Mouse (Mus musculus) lung, postnatal 0 days (tissue): ENCODE measurements around the gene Phf12. TPM values are rescaled to one million over a fixed set of nuclear protein-coding genes. Genes with fewer than 3 reads are reported as not detected.
"Not testable (repeated sequence)": the region's sequence is repeated elsewhere in the genome, so short reads cannot be mapped to it uniquely, and the experiment has no call there.

ENCODE experiments used
- ATAC-seq: fragments of 200-750 bp; cut with Nextera tagmentation; 2 replicates; pipeline ENCODE4 v1.8.0; 2017; ENCODE audit warnings: moderate library complexity
- DNase-seq: peaks from one replicate; pipeline ENCODE4 v3.0.0-alpha.2; 2016; ENCODE audit warnings: low spot score
- H3K27ac ChIP-seq: fragments of 300-500 bp; sonication (generic); 2 replicates; pipeline ENCODE4 v1.5.1; 2014; ENCODE audit warnings: antibody characterized with exemption, mild to moderate bottlenecking, low read length, mixed read lengths
- H3K27me3 ChIP-seq: fragments of 300-500 bp; sonication (generic); replicated peaks from 2 replicates; pipeline ENCODE4 v1.6.1; 2014; ENCODE audit warnings: low read length, mixed read lengths; ENCODE audit not compliant: insufficient read depth
- H3K36me3 ChIP-seq: fragments of 300-500 bp; sonication (generic); 2 replicates; pipeline ENCODE4 v1.6.1; 2014; ENCODE audit warnings: low read length, mixed read lengths; ENCODE audit not compliant: insufficient read depth
- H3K4me1 ChIP-seq: fragments of 300-500 bp; sonication (generic); 2 replicates; pipeline ENCODE4 v1.6.1; 2014; ENCODE audit warnings: antibody characterized with exemption, low read depth, low read length, mixed read lengths; ENCODE audit not compliant: insufficient read depth
- H3K4me2 ChIP-seq: fragments of 300-500 bp; sonication (generic); replicated peaks from 2 replicates; pipeline ENCODE4 v1.6.1; 2014; ENCODE audit warnings: low read depth, mild to moderate bottlenecking, low read length, moderate library complexity, mixed read lengths
- H3K4me3 ChIP-seq: fragments of 300-500 bp; sonication (generic); 2 replicates; pipeline ENCODE4 v1.5.1; 2014; ENCODE audit warnings: low read depth, low read length
- H3K9ac ChIP-seq: fragments of 300-500 bp; sonication (generic); replicated peaks from 2 replicates; pipeline ENCODE4 v1.6.1; 2014; ENCODE audit warnings: low read depth, mild to moderate bottlenecking
- H3K9me3 ChIP-seq: fragments of 300-500 bp; sonication (generic); 2 replicates; pipeline ENCODE4 v1.6.1; 2016; ENCODE audit warnings: low read length, mixed read lengths
- CTCF ChIP-seq: IDR thresholded peaks from 2 replicates; pipeline ENCODE4 v1.5.1; 2016; ENCODE audit warnings: antibody characterized with exemption, mild to moderate bottlenecking
- EP300 ChIP-seq: IDR thresholded peaks from 2 replicates; pipeline ENCODE4 v1.6.1; 2016; ENCODE audit warnings: antibody characterized with exemption, mild to moderate bottlenecking, control low read depth
- WGBS: fragments of 180-500 bp; shearing (Covaris S2); extraction: QIAGEN DNeasy Blood & Tissue Kit; methylation state at CpG from one replicate; pipeline ENCODE4 v1.1.7; 2014; 5-methylcytosine and 5-hydroxymethylcytosine counted together
- polyA plus RNA-seq: library from polyadenylated mRNA; unstranded; fragments of >200 nt; fragmentation: Nextera tagmentation; extraction: Ambion mirVana; gene quantifications from 2 replicates; pipeline ENCODE4 v1.2.1, GENCODE M21; 2015

Phf12 gene
- polyA plus RNA-seq, 1 experiment from 2014 or later = 7.7 TPM

GRCm38 (mm10) chr11:78033931-78034617, 51.5 kb downstream of the Phf12 start:
- no peaks in the 10 kb centered on the region for H3K36me3 ChIP-seq
- 93% methylated on average over 23 of the region's 23 CpGs for WGBS
- peaks cover 15% of the 10 kb centered on the region for H3K4me1 ChIP-seq
- H3K27me3 ChIP-seq = no peaks in the 10 kb centered on the region
- H3K9me3 ChIP-seq = no peaks in the 10 kb centered on the region
- no peak overlapping the region for H3K4me2 ChIP-seq
- H3K4me3 ChIP-seq = no peak overlapping the region
- H3K9ac ChIP-seq = no peak overlapping the region
- TF ChIP-seq EP300 = no peak
- TF ChIP-seq CTCF = no peak
- no peak for ATAC-seq
- DNase-seq = no peak
- no peak overlapping the region for H3K27ac ChIP-seq

- no peak for TF ChIP-seq EP300
- Histone ChIP-seq H3K4me2 (no peak overlapping the region), H3K4me1 (peaks cover 15% of the 10 kb centered on the region), H3K36me3 (no peaks in the 10 kb centered on the region), H3K27ac (no peak overlapping the region), H3K27me3 (no peaks in the 10 kb centered on the region), H3K9ac (no peak overlapping the region), H3K9me3 (no peaks in the 10 kb centered on the region), H3K4me3 (no peak overlapping the region)
- DNase-seq (no peak), ATAC-seq (no peak)
- 75% methylated on average over 10 of the region's 10 CpGs for WGBS
Measured at GRCm38 (mm10) chr11:78036791-78037190, 54.2 kb downstream of the Phf12 start.

DNA sequence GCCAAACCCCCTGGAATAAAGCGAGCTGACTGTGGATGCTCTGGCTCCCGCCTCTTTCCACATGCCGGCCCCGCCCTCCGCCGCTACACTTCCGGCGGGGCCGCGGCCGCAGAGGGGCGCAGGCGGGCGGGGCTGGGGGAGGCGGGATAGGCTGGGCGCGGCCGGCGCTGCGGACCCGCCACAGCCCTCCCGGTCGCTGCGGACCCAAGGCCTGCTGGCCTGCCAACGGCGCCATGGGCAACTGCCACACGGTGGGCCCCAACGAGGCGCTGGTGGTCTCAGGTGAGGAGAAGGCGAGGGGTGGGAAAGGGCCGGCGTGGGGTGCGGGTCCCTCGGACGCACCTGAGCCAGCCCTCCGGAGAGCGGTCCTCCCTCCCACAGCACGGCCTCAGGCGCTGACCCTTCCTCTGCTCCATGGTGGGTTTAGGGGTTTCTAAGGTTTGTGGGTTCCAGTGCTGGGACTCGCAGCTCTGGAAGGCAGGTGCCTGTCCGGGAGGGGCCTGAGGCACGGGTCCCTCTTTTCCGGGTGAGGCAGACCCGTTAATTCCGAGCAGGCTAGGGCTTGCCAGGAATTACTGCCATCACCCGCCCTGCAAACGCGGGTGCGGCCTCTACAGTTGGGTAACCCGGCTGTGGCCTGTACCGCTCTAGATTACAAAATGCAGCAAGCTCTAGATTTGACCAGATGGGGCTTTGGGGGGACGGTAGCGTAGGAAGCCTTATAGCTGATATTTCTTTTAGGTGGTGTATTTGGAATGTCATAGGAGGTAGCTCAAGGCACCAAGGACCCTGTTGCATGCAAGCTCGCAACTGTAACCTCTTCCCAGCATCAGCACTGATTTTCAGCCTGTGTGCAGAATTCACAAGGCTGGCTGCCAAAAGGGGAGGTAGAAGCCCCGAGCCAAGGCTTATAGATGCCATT, 55.5 kb downstream of the Phf12 start, which contains the start of gene Flot2:
Gene Flot2 (plus strand): TSS at position 101 of the 922 bp plus-strand sequence.
- Histone ChIP-seq H3K27ac (peak within 1 kb of the TSS; percentile 89), H3K4me2 (peak within 1 kb of the TSS; percentile 85), H3K36me3 (no peaks in the 10 kb centered on the region), H3K4me3 (peak within 1 kb of the TSS; percentile 76), H3K9ac (peak within 1 kb of the TSS; percentile 76), H3K9me3 (no peaks in the 10 kb centered on the region), H3K27me3 (no peaks in the 10 kb centered on the region), H3K4me1 (peaks cover 8% of the 10 kb centered on the region; the same call in 1 of the 2 replicates)
- no peak for TF ChIP-seq EP300
- TF ChIP-seq CTCF = peak; percentile 37; the same call in 1 of the 2 replicates
- 4% methylated on average over 46 of the region's 55 CpGs for WGBS
- DNase-seq (peak; percentile 84), ATAC-seq (peak; percentile 91)

DNA sequence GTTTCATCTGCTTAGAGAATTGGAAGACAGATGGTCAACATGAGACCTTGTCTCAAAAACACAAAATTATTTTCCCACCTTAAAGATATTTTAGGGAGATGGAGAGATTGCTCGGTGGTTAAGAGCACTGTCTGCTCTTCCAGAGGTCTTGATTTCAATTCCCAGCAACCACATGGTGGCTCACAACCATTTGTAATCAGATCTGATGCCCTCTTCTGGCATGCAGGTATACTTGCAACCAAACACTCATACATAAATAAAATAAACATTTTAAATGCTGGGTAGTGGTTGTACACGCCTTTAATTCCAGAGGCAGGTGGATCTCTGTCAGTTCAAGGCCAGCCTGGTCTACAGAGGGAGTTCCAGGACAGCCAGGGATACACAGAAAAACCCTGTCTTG, 58.3 kb downstream of the Phf12 start:
- Histone ChIP-seq H3K4me2 (no peak overlapping the region), H3K9ac (no peak overlapping the region), H3K4me1 (peaks cover 14% of the 10 kb centered on the region; the same call in 1 of the 2 replicates), H3K27me3 (no peaks in the 10 kb centered on the region), H3K9me3 (no peaks in the 10 kb centered on the region), H3K27ac (no peak overlapping the region), H3K36me3 (no peaks in the 10 kb centered on the region), H3K4me3 (no peak overlapping the region)
- no peak for ATAC-seq
- 59% methylated on average over 2 of the region's 2 CpGs for WGBS
- no peak for DNase-seq
- no peak for TF ChIP-seq EP300
- peak; percentile 47 for TF ChIP-seq CTCF

DNA sequence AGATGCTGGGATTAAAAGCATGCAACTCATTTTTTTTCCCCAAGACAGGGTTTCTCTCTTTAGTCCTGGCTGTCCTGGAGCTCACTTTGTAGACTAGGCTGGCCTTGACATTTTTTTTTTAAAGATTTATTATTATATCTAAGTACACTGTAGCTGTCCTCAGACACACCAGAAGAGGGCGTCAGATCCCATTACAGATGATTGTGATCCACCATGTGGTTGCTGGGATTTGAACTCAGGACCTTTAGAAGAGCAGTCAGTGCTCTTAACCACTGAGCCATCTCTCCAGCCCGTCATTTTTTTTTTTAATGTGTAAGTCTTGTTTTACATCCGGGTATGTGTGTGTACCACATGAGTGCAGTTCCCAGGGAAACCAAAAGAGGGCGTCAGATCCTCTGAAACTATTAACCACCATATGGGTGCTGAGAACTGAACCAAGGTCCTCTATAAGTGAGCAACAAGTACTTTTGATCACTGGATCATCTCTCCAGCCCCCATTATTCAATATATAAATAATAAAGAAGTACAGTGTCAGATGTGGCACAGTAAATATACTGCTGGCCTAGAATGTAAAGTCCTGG, 59.8 kb downstream of the Phf12 start:
- DNase-seq, H3K27ac ChIP-seq, H3K27me3 ChIP-seq, H3K4me3 ChIP-seq, H3K9ac ChIP-seq, H3K36me3 ChIP-seq, H3K4me2 ChIP-seq, ATAC-seq, H3K9me3 ChIP-seq: not testable (repeated sequence)
- peaks cover 13% of the 10 kb centered on the region; the same call in 1 of the 2 replicates for H3K4me1 ChIP-seq
- WGBS = 90% methylated on average over 4 of the region's 4 CpGs
- TF ChIP-seq CTCF = peak; percentile 8; the same call in 1 of the 2 replicates

DNA sequence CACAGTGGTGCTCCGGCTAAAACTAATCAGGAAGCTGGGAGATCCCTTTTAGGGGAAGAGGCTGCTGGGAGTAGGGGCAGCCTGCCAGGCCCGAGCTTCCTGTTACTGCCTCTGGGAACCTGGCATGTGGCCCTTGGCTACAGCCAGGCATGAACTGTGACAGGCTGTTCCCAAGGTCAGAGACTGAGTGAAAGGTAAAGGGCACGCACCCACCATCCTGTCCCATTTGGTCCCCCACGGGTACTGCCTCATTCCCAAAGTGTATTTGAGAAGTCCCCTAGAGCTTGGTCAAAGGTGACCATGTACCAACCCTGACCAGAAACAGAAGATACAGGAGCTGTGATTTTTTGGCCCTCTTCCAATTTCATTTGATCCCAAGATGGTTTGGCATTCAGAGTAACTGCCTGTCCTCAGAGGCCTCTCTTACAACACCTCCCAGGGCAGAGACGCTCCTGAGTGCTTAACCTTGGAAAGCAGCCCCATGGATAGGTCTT, 62.3 kb downstream of the Phf12 start:
- TF ChIP-seq CTCF (no peak), EP300 (no peak)
- H3K4me3 ChIP-seq = no peak overlapping the region
- H3K36me3 ChIP-seq = 0 out of 2 replicates have a peak, but pooled peaks cover 3% of the 10 kb centered on the region
- H3K9me3 ChIP-seq = no peaks in the 10 kb centered on the region
- H3K27me3 ChIP-seq = no peaks in the 10 kb centered on the region
- peak overlapping the region; percentile 15; the same call in 1 of the 2 replicates for H3K27ac ChIP-seq
- H3K9ac ChIP-seq = no peak overlapping the region
- peak; percentile 79 for DNase-seq
- H3K4me1 ChIP-seq = peaks cover 6% of the 10 kb centered on the region; the same call in 1 of the 2 replicates
- ATAC-seq = peak; percentile 73
- 35% methylated on average over 5 of the region's 5 CpGs for WGBS
- no peak overlapping the region for H3K4me2 ChIP-seq

- ATAC-seq = not testable (repeated sequence)
Measured at GRCm38 (mm10) chr11:78048637-78049036, 66.1 kb downstream of the Phf12 start.

More at GRCm38 (mm10) chr11:78048637-78049036, 66.1 kb downstream of the Phf12 start:
- H3K9ac ChIP-seq, DNase-seq, H3K9me3 ChIP-seq, H3K27ac ChIP-seq, H3K36me3 ChIP-seq, H3K4me1 ChIP-seq, H3K27me3 ChIP-seq, H3K4me2 ChIP-seq, H3K4me3 ChIP-seq: not testable (repeated sequence)
- WGBS = 100% methylated on average over 4 of the region's 4 CpGs
